ENCODE assay signal across 9 mouse cellular contexts in the genomic region with DNA sequence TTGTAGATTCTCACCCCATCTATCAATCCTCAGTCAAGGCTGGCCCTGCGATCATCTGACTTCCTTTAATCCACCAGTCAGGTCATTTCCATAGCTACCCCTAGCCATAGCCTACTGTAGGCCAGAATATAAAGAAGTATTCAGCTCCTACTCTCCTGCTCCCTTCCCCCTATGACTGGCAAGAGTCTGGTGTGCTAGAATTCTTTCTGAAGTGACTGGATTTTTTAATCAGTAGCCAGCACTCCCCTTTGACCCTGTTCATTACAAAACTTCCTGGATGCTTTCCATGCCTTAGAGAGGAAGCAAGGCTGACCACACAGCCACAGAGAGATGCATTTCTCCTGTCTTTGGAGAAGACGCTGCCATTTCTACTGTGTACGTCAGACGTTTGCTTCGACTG.
DNase-seq lines count a peak whose midpoint lies in the region; ATAC-seq and TF ChIP-seq lines count a peak whose summit lies in the region.
"Had no signal": no experiment of that assay in that cellular context is flagged by ENCODE, and none has a peak within 500 bp of the region (broad histone marks: within the 10 kb centered on the region; RNA-seq: fewer than 3 reads in every experiment).

No protein-coding gene starts in this region.

- WGBS in liver, embryonic 12.5 days (ENCODE audit: insufficient replicate concordance), result 25% methylated on average over 5 of the region's 5 CpGs
- 23% methylated on average over 5 of the region's 5 CpGs for WGBS in liver, embryonic 11.5 days
- WGBS in heart, embryonic 12.5 days, result 56% methylated on average over 5 of the region's 5 CpGs
- 38% methylated on average over 5 of the region's 5 CpGs for WGBS in lung, adult 2 months

- no peak overlapping the region for H3K27ac ChIP-seq in liver, embryonic 12.5 days
- no peak overlapping the region for H3K27ac ChIP-seq in liver, embryonic 11.5 days (ENCODE audit: low read depth, low read length)
- no peak overlapping the region for H3K27ac ChIP-seq in heart, embryonic 12.5 days (ENCODE audit: poor library complexity, severe bottlenecking)

- no peak overlapping the region for H3K4me3 ChIP-seq in liver, embryonic 12.5 days
- no peak overlapping the region for H3K4me3 ChIP-seq in liver, embryonic 11.5 days (ENCODE audit: low read depth, low read length)
- no peak overlapping the region for H3K4me3 ChIP-seq in heart, embryonic 12.5 days
- H3K4me3 ChIP-seq in lung, adult 2 months (replicated peaks; ENCODE audit: extremely low read depth, low read depth, low read length), result no peak overlapping the region

- H3K4me2 ChIP-seq in liver, embryonic 12.5 days, result no peak overlapping the region
- no peak overlapping the region for H3K4me2 ChIP-seq in liver, embryonic 11.5 days
- H3K4me2 ChIP-seq in heart, embryonic 12.5 days, result no peak overlapping the region

- DNase-seq in liver, embryonic 11.5 days (ENCODE audit: low spot score), result no peak
- DNase-seq in lung, adult 2 months, result peak; percentile 28
- no peak for DNase-seq in thymus, postnatal 14 days
- no peak for DNase-seq in spleen, adult 18-20 months
- DNase-seq in retina, postnatal 1 day, result no peak
- DNase-seq: layer of hippocampus, postnatal 36 days; thymus, adult 18-20 months had no signal

- no peak for TF ChIP-seq CTCF in lung, adult 2 months (IDR thresholded peaks at IDR 0.05; ENCODE audit: insufficient read depth, low read length)

- no peaks in the 10 kb centered on the region for H3K9me3 ChIP-seq in liver, embryonic 12.5 days (replicated peaks)
- H3K9me3 ChIP-seq in liver, embryonic 11.5 days (ENCODE audit: control insufficient read depth, low read length), result no peaks in the 10 kb centered on the region
- no peaks in the 10 kb centered on the region for H3K9me3 ChIP-seq in heart, embryonic 12.5 days (replicated peaks)

- H3K27me3 ChIP-seq in liver, embryonic 12.5 days (replicated peaks), result no peaks in the 10 kb centered on the region
- H3K27me3 ChIP-seq in liver, embryonic 11.5 days (replicated peaks; ENCODE audit: control insufficient read depth, insufficient read depth, low read length), result no peaks in the 10 kb centered on the region
- no peaks in the 10 kb centered on the region for H3K27me3 ChIP-seq in heart, embryonic 12.5 days (replicated peaks)

- TF ChIP-seq POLR2A in lung, adult 2 months (IDR thresholded peaks at IDR 0.05; ENCODE audit: borderline replicate concordance, extremely low read depth, low read depth, low read length), result no peak

- 0 out of 2 replicates have a peak, but pooled peaks have one; percentile 33 for ATAC-seq in liver, embryonic 12.5 days
- ATAC-seq in liver, embryonic 11.5 days (replicated peaks; ENCODE audit: low FRiP score), result no peak; the same call in 1 of the 2 replicates
- peak; percentile 57; the same call in 1 of the 2 replicates for ATAC-seq in heart, embryonic 12.5 days (ENCODE audit: insufficient number of reproducible peaks, low FRiP score)

- H3K4me1 ChIP-seq in liver, embryonic 12.5 days, result peaks cover 21% of the 10 kb centered on the region
- peaks cover 6% of the 10 kb centered on the region; the same call in 1 of the 2 replicates for H3K4me1 ChIP-seq in liver, embryonic 11.5 days (replicated peaks; ENCODE audit: control insufficient read depth, insufficient read depth, low read length)
- peaks cover 22% of the 10 kb centered on the region for H3K4me1 ChIP-seq in heart, embryonic 12.5 days (replicated peaks)
- no peaks in the 10 kb centered on the region; the same call in 1 of the 2 replicates for H3K4me1 ChIP-seq in lung, adult 2 months (ENCODE audit: control insufficient read depth, insufficient read depth, low read length)

- no peaks in the 10 kb centered on the region for H3K36me3 ChIP-seq in liver, embryonic 12.5 days
- no peaks in the 10 kb centered on the region for H3K36me3 ChIP-seq in liver, embryonic 11.5 days (ENCODE audit: control insufficient read depth, insufficient read depth, low read length)
- H3K36me3 ChIP-seq in heart, embryonic 12.5 days, result no peaks in the 10 kb centered on the region

- no peak overlapping the region for H3K9ac ChIP-seq in liver, embryonic 12.5 days
- no peak overlapping the region for H3K9ac ChIP-seq in liver, embryonic 11.5 days (ENCODE audit: low read depth, low read length)
- no peak overlapping the region for H3K9ac ChIP-seq in heart, embryonic 12.5 days
